Mouse (Mus musculus): ENCODE measurements around the gene Col7a1. TPM values are rescaled to one million over a fixed set of nuclear protein-coding genes. Genes with fewer than 3 reads are reported as not detected.

Col7a1 gene
- polyA plus RNA-seq (2016; fragmentation: Nextera tagmentation; extraction: Ambion mirVana): 0.31 and 0.68 TPM in 2 replicates

- Histone ChIP-seq H3K4me2 (peak within 1 kb of the TSS; percentile 25; the same call in 1 of the 2 replicates), H3K27ac (no peak within 1 kb of the TSS), H3K9me3 (replicated peaks) (no peaks in the 10 kb centered on the region), H3K4me1 (no peaks in the 10 kb centered on the region), H3K36me3 (peaks cover 28% of the 10 kb centered on the region), H3K27me3 (replicated peaks) (peaks cover 45% of the 10 kb centered on the region), H3K4me3 (no peak within 1 kb of the TSS), H3K9ac (no peak within 1 kb of the TSS)
- WGBS (ENCODE audit: insufficient replicate concordance): 13% methylated on average over 15 of the region's 15 CpGs
- no peak for ATAC-seq
These were observed at the start of gene Col7a1 for GRCm38 (mm10) chr9:108953081-108953636. TSS of gene Col7a1 (plus strand) at chr9:108953586.

- Histone ChIP-seq H3K36me3 (no peaks in the 10 kb centered on the region), H3K4me3 (no peak overlapping the region), H3K27me3 (replicated peaks) (no peaks in the 10 kb centered on the region; the same call in 1 of the 2 replicates), H3K4me2 (no peak overlapping the region), H3K4me1 (no peaks in the 10 kb centered on the region), H3K27ac (no peak overlapping the region), H3K9me3 (replicated peaks) (no peaks in the 10 kb centered on the region), H3K9ac (no peak overlapping the region)
- 0 out of 2 replicates have a peak, but pooled peaks have one; percentile 10 for ATAC-seq
- 74% methylated on average over 6 of the region's 6 CpGs for WGBS (ENCODE audit: insufficient replicate concordance)
These were observed 41.1 kb upstream of the Col7a1 start for GRCm38 (mm10) chr9:108912308-108912707.

- Histone ChIP-seq H3K27ac (no peak overlapping the region), H3K9ac (no peak overlapping the region), H3K4me2 (no peak overlapping the region), H3K4me1 (no peaks in the 10 kb centered on the region), H3K27me3 (replicated peaks) (no peaks in the 10 kb centered on the region; the same call in 1 of the 2 replicates), H3K4me3 (no peak overlapping the region), H3K9me3 (replicated peaks) (no peaks in the 10 kb centered on the region), H3K36me3 (no peaks in the 10 kb centered on the region)
- ATAC-seq: no peak
- WGBS (ENCODE audit: insufficient replicate concordance): 72% methylated on average over 7 of the region's 7 CpGs
These were observed 40.2 kb upstream of the Col7a1 start for GRCm38 (mm10) chr9:108913161-108913560.

- H3K27ac ChIP-seq: no peak overlapping the region
- no peaks in the 10 kb centered on the region for H3K4me1 ChIP-seq
- ATAC-seq: no peak
- H3K4me2 ChIP-seq: no peak overlapping the region
- H3K9ac ChIP-seq: no peak overlapping the region
- H3K9me3 ChIP-seq (replicated peaks): no peaks in the 10 kb centered on the region
- H3K36me3 ChIP-seq: no peaks in the 10 kb centered on the region
- H3K27me3 ChIP-seq (replicated peaks): no peaks in the 10 kb centered on the region; the same call in 1 of the 2 replicates
- H3K4me3 ChIP-seq: no peak overlapping the region
- WGBS (ENCODE audit: insufficient replicate concordance): 66% methylated on average over 10 of the region's 10 CpGs
These were observed 39.8 kb upstream of the Col7a1 start for GRCm38 (mm10) chr9:108913621-108914020.

GRCm38 (mm10) chr9:108914491-108914890 lies 38.9 kb upstream of the Col7a1 start, which contains the start of gene Tmem89:
TSS of gene Tmem89 (plus strand) at chr9:108914619.
- no peak within 1 kb of the TSS for H3K27ac ChIP-seq
- H3K4me1 ChIP-seq: no peaks in the 10 kb centered on the region
- 65% methylated on average over 6 of the region's 6 CpGs for WGBS (ENCODE audit: insufficient replicate concordance)
- no peak within 1 kb of the TSS for H3K4me2 ChIP-seq
- no peaks in the 10 kb centered on the region; the same call in 1 of the 2 replicates for H3K27me3 ChIP-seq (replicated peaks)
- H3K9ac ChIP-seq: no peak within 1 kb of the TSS
- H3K36me3 ChIP-seq: no peaks in the 10 kb centered on the region
- no peak for ATAC-seq
- no peak within 1 kb of the TSS for H3K4me3 ChIP-seq
- no peaks in the 10 kb centered on the region for H3K9me3 ChIP-seq (replicated peaks)

GRCm38 (mm10) chr9:108925897-108926296 lies 27.5 kb upstream of the Col7a1 start:
- no peak overlapping the region for H3K4me2 ChIP-seq
- H3K36me3 ChIP-seq: no peaks in the 10 kb centered on the region
- H3K27me3 ChIP-seq (replicated peaks): peaks cover 56% of the 10 kb centered on the region
- no peak overlapping the region for H3K27ac ChIP-seq
- H3K4me3 ChIP-seq: no peak overlapping the region
- no peaks in the 10 kb centered on the region for H3K4me1 ChIP-seq
- H3K9ac ChIP-seq: no peak overlapping the region
- H3K9me3 ChIP-seq (replicated peaks): no peaks in the 10 kb centered on the region
- ATAC-seq: no peak
- WGBS (ENCODE audit: insufficient replicate concordance): 61% methylated on average over 8 of the region's 8 CpGs

GRCm38 (mm10) chr9:108928424-108928823 lies 25.0 kb upstream of the Col7a1 start:
- H3K27me3 ChIP-seq (replicated peaks): peaks cover 38% of the 10 kb centered on the region
- no peaks in the 10 kb centered on the region for H3K4me1 ChIP-seq
- WGBS (ENCODE audit: insufficient replicate concordance): 72% methylated on average over 3 of the region's 3 CpGs
- H3K9me3 ChIP-seq (replicated peaks): no peaks in the 10 kb centered on the region
- H3K9ac ChIP-seq: no peak overlapping the region
- H3K36me3 ChIP-seq: no peaks in the 10 kb centered on the region
- H3K4me2 ChIP-seq: no peak overlapping the region
- no peak overlapping the region for H3K4me3 ChIP-seq
- ATAC-seq: no peak
- no peak overlapping the region for H3K27ac ChIP-seq

GRCm38 (mm10) chr9:108935991-108936390 lies 17.4 kb upstream of the Col7a1 start:
- 11% methylated on average over 3 of the region's 3 CpGs for WGBS (ENCODE audit: insufficient replicate concordance)
- peak overlapping the region; percentile 90 for H3K4me3 ChIP-seq
- no peak for ATAC-seq
- H3K36me3 ChIP-seq: peaks cover 30% of the 10 kb centered on the region
- peaks cover 21% of the 10 kb centered on the region for H3K4me1 ChIP-seq
- no peak overlapping the region for H3K27ac ChIP-seq
- peak overlapping the region; percentile 39 for H3K4me2 ChIP-seq
- H3K9ac ChIP-seq: peak overlapping the region; percentile 27; the same call in 1 of the 2 replicates
- no peaks in the 10 kb centered on the region for H3K27me3 ChIP-seq (replicated peaks)
- no peaks in the 10 kb centered on the region for H3K9me3 ChIP-seq (replicated peaks)

- Histone ChIP-seq H3K27me3 (replicated peaks) (no peaks in the 10 kb centered on the region), H3K36me3 (peaks cover 37% of the 10 kb centered on the region), H3K27ac (peak within 1 kb of the TSS; percentile 73), H3K9ac (peak within 1 kb of the TSS; percentile 88), H3K4me1 (peaks cover 28% of the 10 kb centered on the region), H3K9me3 (replicated peaks) (no peaks in the 10 kb centered on the region), H3K4me3 (peak within 1 kb of the TSS; percentile 90), H3K4me2 (peak within 1 kb of the TSS; percentile 74)
- WGBS (ENCODE audit: insufficient replicate concordance): under 1% methylated on average over 58 of the region's 58 CpGs
- peak; percentile 86 for ATAC-seq
These were observed 16.7 kb upstream of the Col7a1 start, which contains the start of gene Uqcrc1 for GRCm38 (mm10) chr9:108936418-108937364. TSS of gene Uqcrc1 (plus strand) at chr9:108936633.

- Histone ChIP-seq H3K27me3 (replicated peaks) (no peaks in the 10 kb centered on the region), H3K36me3 (peaks cover 97% of the 10 kb centered on the region), H3K27ac (no peak overlapping the region), H3K9me3 (replicated peaks) (no peaks in the 10 kb centered on the region), H3K4me2 (no peak overlapping the region), H3K9ac (no peak overlapping the region), H3K4me3 (no peak overlapping the region), H3K4me1 (peaks cover 29% of the 10 kb centered on the region)
- WGBS (ENCODE audit: insufficient replicate concordance): 78% methylated on average over 9 of the region's 9 CpGs
- no peak; the same call in 1 of the 2 replicates for ATAC-seq
These were observed 8.3 kb upstream of the Col7a1 start for GRCm38 (mm10) chr9:108945111-108945510.

- ATAC-seq: peak; percentile 19; the same call in 1 of the 2 replicates
- Histone ChIP-seq H3K9ac (no peak overlapping the region), H3K4me2 (no peak overlapping the region), H3K4me3 (no peak overlapping the region), H3K27me3 (replicated peaks) (no peaks in the 10 kb centered on the region), H3K9me3 (replicated peaks) (no peaks in the 10 kb centered on the region), H3K27ac (no peak overlapping the region), H3K36me3 (peaks cover 97% of the 10 kb centered on the region), H3K4me1 (peaks cover 29% of the 10 kb centered on the region)
- 55% methylated on average over 5 of the region's 5 CpGs for WGBS (ENCODE audit: insufficient replicate concordance)
These were observed 7.8 kb upstream of the Col7a1 start for GRCm38 (mm10) chr9:108945608-108946007.

Data from liver, embryonic 12.5 days (tissue).